Mouse (Mus musculus): ENCODE measurements around the gene Cracr2a.

The Cracr2a gene

DNA sequence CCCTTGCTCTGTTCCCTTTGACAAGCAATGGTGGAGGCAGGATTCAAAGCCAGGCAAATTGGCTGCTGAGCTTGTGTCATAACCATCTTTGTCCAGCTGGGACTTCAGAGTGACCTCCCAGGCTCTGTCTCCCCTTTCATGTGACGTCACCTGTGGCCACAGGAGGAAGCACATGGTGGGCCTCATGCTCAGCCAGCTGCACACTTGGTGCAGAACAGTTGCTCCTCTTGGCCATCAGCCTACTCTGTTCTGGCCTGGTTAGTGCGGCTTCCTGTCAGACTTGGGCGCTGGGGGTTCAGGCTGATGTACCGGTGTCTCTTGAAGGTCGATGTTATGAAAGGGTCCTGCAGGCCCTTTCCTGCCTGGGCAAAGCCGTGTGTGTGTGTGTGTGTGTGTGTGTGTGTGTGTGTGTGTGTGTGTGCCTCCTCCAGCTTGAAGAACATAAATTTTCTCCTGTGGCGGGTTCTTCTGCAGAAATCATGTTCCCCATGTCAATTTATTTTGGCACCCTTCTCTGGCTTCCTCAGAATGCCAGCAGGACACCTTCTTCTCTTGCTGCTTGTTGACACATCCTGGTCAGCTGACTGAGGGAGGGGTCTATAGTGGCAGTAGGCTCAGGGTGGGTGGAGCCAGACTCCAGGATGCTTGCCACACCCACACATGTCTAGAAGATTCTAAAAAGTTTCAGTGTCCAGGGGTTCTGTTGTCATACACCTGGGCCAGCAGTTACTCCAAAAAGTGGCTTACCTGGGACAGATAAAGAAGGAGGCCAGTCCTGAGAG is 5.0 kb downstream of the Cracr2a start:
- no peak for DNase-seq (ENCODE audit: low spot score)

- no peak for DNase-seq (ENCODE audit: low spot score)
Observed at GRCm38 (mm10) chr6:127571849-127572550, 10.9 kb downstream of the Cracr2a start.

GRCm38 (mm10) chr6:127573779-127574463 is 12.8 kb downstream of the Cracr2a start:
- no peak for DNase-seq (ENCODE audit: low spot score)

DNA sequence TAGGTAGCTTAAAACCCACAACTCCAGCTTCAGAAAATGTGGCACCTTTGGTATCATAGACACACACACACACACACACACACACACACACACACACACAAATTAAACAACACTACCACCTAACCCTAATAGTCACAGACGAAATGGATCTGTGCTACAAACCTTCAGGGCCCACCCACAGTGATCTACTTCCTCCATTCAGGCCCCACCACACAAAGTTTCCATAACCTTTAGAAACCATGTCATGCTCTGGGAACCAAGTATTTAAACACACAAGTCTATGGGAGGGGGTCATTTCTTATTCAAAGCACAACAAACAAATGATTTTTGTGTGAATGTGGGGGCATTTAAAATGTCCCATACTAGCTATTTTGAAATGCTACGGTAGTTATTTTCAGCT is 14.1 kb downstream of the Cracr2a start:
- DNase-seq (ENCODE audit: low spot score), result no peak

DNA sequence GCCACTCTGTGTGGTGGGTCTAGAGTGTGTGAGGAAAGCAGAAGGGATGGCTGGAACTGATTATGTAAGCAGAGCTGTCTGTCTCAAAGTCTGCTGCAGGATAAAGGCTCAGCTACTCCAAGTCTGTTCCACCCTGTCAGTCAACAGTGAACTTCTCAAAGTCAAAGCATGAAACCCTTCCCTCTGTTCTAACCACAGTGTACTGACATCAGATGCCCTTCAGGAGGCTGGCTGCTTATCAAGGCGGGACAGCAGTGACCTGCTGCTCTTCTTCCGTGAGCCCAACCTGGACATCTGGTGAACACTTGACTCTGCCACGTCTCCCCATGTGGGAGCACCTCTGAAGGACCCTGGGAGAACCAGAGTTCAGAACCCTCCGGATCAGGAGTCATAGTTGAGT is 16.6 kb downstream of the Cracr2a start:
- DNase-seq (ENCODE audit: low spot score), result no peak

- DNase-seq (ENCODE audit: low spot score), result no peak
Observed at GRCm38 (mm10) chr6:127578316-127578715, 17.2 kb downstream of the Cracr2a start.

- DNase-seq (ENCODE audit: low spot score), result no peak
Observed at GRCm38 (mm10) chr6:127578810-127579209, 17.7 kb downstream of the Cracr2a start.

DNA sequence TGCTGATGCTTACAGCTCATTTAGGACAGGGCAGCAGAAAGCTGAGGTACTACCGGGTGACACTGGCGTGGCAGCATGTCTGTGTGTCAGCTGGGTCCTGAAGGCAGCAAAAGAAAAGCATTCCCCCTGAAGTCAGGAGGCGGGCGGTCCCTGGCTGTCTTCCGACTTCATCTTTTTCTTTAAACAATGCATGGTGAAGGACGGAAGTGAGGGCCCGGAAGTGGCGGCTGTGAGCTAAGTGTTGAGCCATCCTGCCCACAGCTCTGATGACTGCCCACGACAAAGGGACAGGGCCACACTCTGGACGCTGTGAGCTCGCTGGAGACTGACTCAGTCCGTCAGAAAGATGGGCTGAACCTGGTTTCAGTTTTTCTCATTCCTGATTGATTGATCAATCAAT is 20.8 kb downstream of the Cracr2a start:
- DNase-seq (ENCODE audit: low spot score), result no peak

DNA sequence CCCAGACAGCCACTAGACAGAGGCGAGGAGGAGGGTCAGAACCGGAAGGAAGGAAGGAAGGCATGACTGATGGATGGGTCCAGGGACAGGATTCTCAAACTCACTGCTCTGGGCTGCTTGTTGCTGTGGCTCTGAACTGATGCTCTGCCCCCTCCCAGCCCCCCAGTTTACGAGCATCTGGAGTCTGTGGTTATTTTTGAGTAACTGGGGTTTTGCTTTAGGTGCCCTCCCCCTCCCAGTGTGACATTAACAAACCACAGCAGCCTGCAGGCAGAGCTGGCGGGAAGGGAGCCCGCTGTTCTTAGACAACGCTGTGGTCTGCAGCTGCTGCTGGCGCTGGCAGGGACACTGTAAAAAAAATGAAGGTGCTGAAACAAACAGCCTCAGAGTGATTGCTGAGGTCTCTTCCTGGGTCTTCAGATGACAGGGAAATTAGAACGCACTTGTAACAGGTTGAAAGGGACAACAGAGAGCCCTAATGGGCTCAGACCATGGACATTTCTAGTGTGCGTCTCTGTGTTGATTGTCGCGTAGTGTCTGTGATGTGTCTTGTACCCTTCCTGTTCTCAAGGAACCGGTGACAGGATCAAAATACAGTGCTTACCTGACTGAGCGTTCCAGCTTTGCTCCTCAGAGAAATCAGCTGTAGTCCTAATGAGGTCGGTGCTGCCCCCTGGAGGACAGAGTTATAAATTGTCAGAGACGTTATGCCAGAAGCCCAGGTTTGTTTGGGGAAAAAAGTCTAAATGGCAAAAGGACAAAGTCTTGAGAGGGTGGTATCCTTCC is 21.4 kb downstream of the Cracr2a start:
- peak; percentile 73 for DNase-seq (ENCODE audit: low spot score)

GRCm38 (mm10) chr6:127591467-127591866 is 30.3 kb downstream of the Cracr2a start:
- DNase-seq (ENCODE audit: low spot score), result no peak

GRCm38 (mm10) chr6:127593487-127593886 is 32.3 kb downstream of the Cracr2a start:
- DNase-seq (ENCODE audit: low spot score), result no peak

DNA sequence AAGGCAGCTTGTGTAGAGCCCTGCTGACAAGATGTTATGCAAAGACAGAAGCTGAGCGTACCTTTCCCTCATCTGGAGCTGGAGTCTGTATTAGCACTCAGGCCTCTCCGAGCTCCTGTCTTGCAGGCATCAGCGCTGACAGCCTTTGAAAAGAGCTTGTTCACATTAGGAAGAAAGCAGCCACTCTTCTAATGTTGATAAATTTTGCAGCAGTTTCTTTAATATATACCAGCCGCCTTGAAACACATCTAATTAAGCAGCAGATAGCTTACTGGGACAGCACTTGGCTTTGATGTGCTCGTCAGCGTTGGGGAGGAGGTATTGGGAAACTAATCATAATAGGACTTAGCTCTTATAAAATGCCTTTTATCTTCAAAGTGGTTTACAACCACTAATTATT is 38.1 kb downstream of the Cracr2a start:
- DNase-seq (ENCODE audit: low spot score), result no peak

DNA sequence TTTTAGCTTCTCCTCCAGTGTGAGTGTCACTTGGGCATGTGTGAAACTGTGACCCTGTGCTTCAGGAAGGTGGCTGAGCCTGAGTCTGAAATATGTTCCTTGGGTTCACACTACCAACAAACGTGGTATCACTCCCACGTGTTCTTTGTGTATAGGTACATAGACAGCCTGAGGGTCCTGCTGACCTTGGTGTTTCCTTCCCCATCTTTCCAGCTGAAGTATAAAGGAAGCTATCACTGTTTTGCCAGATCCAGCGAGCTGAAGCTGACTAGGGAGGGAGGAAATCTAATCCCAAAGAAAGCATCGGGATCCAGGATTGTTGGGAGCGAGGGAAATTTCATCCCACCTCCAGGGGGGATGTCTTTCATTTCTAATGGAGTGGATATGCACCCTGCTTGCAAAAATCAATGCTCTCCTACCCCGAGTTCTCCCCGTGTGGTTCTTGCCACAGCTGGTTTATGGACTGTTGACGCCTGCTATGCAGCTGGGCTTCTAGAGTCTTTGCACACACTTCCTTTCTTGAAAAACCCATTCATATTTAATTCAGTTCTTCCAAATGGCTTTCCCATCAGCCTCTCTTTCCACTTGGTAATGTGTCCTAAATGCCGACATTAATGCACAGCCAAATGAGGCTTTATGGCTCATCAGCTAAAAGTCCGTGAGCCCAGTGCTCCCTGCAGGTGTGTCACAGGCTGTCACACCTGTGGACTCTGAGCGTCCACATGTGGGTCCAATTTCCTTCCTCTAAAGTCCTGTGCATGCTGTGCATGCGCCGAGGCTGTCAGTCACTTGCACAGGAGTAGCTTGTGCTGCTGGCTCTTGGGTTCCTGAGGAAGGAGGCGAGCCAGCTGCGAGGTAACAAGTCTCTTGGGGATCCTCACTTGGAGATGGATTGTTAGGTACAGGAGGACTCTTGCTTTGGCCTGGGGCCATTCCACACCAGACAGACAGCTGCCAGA is 44.2 kb downstream of the Cracr2a start:
- DNase-seq (ENCODE audit: low spot score), result no peak

DNA sequence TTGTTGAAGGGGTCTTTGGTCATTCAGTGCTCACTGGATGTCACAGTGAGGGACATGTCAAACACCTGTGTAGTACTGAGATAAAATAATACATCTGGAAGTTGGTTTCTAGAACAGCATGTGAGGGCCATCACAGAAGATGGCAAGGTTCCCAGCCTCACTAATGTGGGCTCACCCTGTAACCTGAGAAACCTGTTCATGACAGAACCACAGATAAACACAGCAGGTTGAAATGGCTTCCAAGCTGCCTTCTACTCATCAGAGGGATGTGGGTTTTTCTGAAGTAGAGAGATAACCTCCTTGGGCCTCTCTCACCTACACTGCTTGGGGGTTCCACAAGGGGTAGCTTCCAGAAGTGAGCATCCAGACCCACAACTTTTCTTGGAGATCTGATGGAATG is 48.5 kb downstream of the Cracr2a start:
- DNase-seq (ENCODE audit: low spot score), result no peak

- no peak for DNase-seq (ENCODE audit: low spot score)
Observed at GRCm38 (mm10) chr6:127611216-127611615, 50.1 kb downstream of the Cracr2a start.

- no peak for DNase-seq (ENCODE audit: low spot score)
Observed at GRCm38 (mm10) chr6:127614083-127614984, 53.2 kb downstream of the Cracr2a start.

DNA sequence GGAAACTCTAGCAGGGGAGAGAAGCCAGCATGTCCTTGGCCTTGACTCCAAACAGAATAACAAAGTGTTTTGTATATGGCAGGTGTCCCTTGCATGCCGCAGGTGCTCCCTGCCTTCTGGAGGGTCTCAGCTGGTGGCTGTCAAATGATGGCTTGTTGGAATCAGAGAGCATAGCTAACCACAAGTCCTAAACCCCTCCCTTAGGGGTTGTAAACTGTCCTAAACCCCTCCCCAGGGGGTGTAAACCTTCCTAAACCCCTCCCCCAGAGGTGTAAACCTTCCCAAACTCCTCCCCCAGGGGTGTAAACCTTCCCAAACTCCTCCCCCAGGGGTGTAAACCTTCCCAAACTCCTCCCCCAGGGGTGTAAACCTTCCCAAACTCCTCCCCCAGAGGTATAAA is 55.5 kb downstream of the Cracr2a start:
- no peak for DNase-seq (ENCODE audit: low spot score)

- no peak for DNase-seq (ENCODE audit: low spot score)
Observed at GRCm38 (mm10) chr6:127617258-127618025, 56.3 kb downstream of the Cracr2a start.

- no peak for DNase-seq (ENCODE audit: low spot score)
Observed at GRCm38 (mm10) chr6:127618686-127619085, 57.5 kb downstream of the Cracr2a start.
